In the genomic region with DNA sequence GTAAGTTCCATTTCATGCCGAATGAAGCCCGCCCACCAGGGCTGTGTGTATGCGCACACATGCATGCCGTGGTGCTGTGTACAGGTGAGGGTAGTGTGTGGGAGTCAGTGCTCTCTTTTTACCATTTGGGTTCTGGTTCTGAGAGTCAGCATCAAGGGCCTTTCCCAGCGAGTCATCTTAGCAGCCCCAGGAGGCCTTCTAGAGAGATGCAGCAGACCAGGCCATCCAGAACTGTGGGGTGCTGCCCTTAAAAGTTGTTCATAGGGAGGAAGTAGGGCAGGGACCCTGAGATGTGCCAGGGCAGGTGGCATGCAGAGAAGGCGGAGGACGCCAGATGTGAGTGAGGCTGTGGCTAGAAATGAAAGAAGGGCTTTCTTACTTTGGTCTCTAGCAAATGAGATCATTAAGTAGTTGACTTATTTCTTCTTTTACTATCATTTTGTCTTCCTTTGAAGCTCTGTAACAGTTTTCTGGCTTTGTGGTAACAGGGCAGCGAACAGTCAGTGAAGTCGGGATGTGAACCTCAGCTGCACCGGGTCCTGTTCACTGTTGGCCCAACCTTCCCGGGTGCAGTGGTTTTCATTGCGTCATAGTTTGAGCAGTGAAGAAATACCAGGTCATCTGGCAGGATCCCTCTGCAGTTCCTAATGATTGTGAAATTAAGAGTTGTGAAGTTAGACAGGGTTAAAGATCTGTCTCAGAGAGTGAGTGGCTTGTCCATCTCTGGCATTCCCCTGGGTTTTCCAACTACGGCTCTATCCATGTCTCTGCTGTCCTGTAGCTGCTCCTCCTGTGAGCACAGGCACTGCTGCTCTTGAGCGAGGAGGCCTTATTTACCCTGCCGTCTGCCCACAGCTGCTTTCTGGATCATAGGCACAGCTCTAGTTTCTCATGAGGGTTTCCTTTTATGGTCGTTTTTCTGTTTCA, we compare ENCODE assay signal across 9 mouse cellular contexts. TPM values are rescaled to one million over a fixed set of nuclear protein-coding genes. Genes with fewer than 3 reads are reported as not detected.
DNase-seq lines count a peak whose midpoint lies in the region; ATAC-seq and TF ChIP-seq lines count a peak whose summit lies in the region.
"Had no signal": no experiment of that assay in that cellular context is flagged by ENCODE, and none has a peak within 500 bp of the region (broad histone marks: within the 10 kb centered on the region; RNA-seq: fewer than 3 reads in every experiment).

No protein-coding gene starts in this region.

- no peak overlapping the region for H3K4me2 ChIP-seq in midbrain, embryonic 14.5 days (ENCODE audit: low read length)
- H3K4me2 ChIP-seq: limb, embryonic 12.5 days had no signal

- H3K9ac ChIP-seq in midbrain, embryonic 14.5 days (replicated peaks; ENCODE audit: low read length): no peak overlapping the region
- H3K9ac ChIP-seq: limb, embryonic 12.5 days had no signal

- no peaks in the 10 kb centered on the region for H3K9me3 ChIP-seq in midbrain, embryonic 14.5 days (ENCODE audit: control insufficient read depth, low read length)
- H3K9me3 ChIP-seq: limb, embryonic 12.5 days had no signal

- no peak for TF ChIP-seq CTCF in left cerebral cortex, adult 2 months (IDR thresholded peaks at IDR 0.05)

- H3K36me3 ChIP-seq in midbrain, embryonic 14.5 days (ENCODE audit: control insufficient read depth, insufficient read depth, low read length): peaks cover 19% of the 10 kb centered on the region

- no peaks in the 10 kb centered on the region for H3K27me3 ChIP-seq in midbrain, embryonic 14.5 days (ENCODE audit: control insufficient read depth, insufficient read depth, low read length)
- H3K27me3 ChIP-seq: limb, embryonic 12.5 days had no signal

- intact Hi-C loops in left cerebral cortex, adult 2 months (cut with DNase I): no loop called here
- intact Hi-C loops in left cerebral cortex, postnatal 36 days (cut with DNase I): no loop called here
- intact Hi-C loops in heart, postnatal 36 days (cut with DNase I): no loop called here

- 92% methylated on average over 16 of the region's 16 CpGs for WGBS in midbrain, embryonic 14.5 days

- peak; percentile 80 for ATAC-seq in megakaryocyte, adult 5-6 weeks (ENCODE audit: poor library complexity, severe bottlenecking)
- no peak for ATAC-seq in midbrain, embryonic 14.5 days (ENCODE audit: low FRiP score, low TSS enrichment)

- H3K4me3 ChIP-seq in left cerebral cortex, adult 2 months: no peak overlapping the region
- H3K4me3 ChIP-seq in midbrain, embryonic 14.5 days (replicated peaks; ENCODE audit: low read depth, low read length): no peak overlapping the region
- H3K4me3 ChIP-seq: limb, embryonic 12.5 days had no signal

- no peak for DNase-seq in left cerebral cortex, adult 2 months (ENCODE audit: extremely low spot score in 1 of 2, low spot score in 2 of 2)
- DNase-seq in left cerebral cortex, postnatal 36 days (ENCODE audit: low spot score in 2 of 2): no peak
- DNase-seq in heart, postnatal 36 days: peak; percentile 13 to 28
- DNase-seq in thymus, postnatal 4 days: peak; percentile 73
- DNase-seq in midbrain, embryonic 14.5 days: no peak
- DNase-seq in retina, postnatal 1 day: no peak
- no peak for DNase-seq in layer of hippocampus, adult 18-20 months (ENCODE audit: low spot score in 2 of 2)

- peak overlapping the region; percentile 38 for H3K27ac ChIP-seq in left cerebral cortex, adult 2 months
- H3K27ac ChIP-seq in midbrain, embryonic 14.5 days (replicated peaks; ENCODE audit: low read depth, low read length): no peak overlapping the region
- H3K27ac ChIP-seq: limb, embryonic 12.5 days had no signal

- no peaks in the 10 kb centered on the region for H3K4me1 ChIP-seq in midbrain, embryonic 14.5 days (ENCODE audit: control insufficient read depth, insufficient read depth, low read length)

RNA-seq across cellular contexts. Expression of a gene that starts 7.6 kb away (rescaled TPM):
- total RNA-seq in left cerebral cortex, adult 2 months (2021): 10 to 100 TPM; 17.1 to 18.1 TPM
- 10 to 100 TPM; 17.5 to 17.6 TPM for total RNA-seq in left cerebral cortex, postnatal 36 days (2021)
- 10 to 100 TPM; 10.6 to 12.4 TPM for total RNA-seq in heart, postnatal 36 days (2021)
- 133 and 149 TPM in 2 replicates for total RNA-seq in megakaryocyte, adult 5-6 weeks (2015)
- total RNA-seq in megakaryocyte, adult 5-6 weeks (2017): 118 and 136 TPM in 2 replicates
- polyA plus RNA-seq in midbrain, embryonic 14.5 days (2014; fragmentation: Nextera tagmentation; extraction: Ambion mirVana): 7.3 and 8.3 TPM in 2 replicates
- 10 to 100 TPM; 14.6 to 15.6 TPM for total RNA-seq in layer of hippocampus, adult 18-20 months (2021)

RNA-seq across cellular contexts. Expression of a gene that starts 53.1 kb away (rescaled TPM):
- 100 to 1,000 TPM; 200 to 203 TPM for total RNA-seq in left cerebral cortex, adult 2 months (2021)
- 100 to 1,000 TPM; 208 to 214 TPM for total RNA-seq in left cerebral cortex, postnatal 36 days (2021)
- total RNA-seq in heart, postnatal 36 days (2021): 10 to 100 TPM; 92.3 to 95.7 TPM
- total RNA-seq in megakaryocyte, adult 5-6 weeks (2015): 188 and 201 TPM in 2 replicates
- total RNA-seq in megakaryocyte, adult 5-6 weeks (2017): 67.0 and 67.8 TPM in 2 replicates
- 98.8 and 113 TPM in 2 replicates for polyA plus RNA-seq in midbrain, embryonic 14.5 days (2014; fragmentation: Nextera tagmentation; extraction: Ambion mirVana)
- 100 to 1,000 TPM; 214 to 233 TPM for total RNA-seq in layer of hippocampus, adult 18-20 months (2021)

Comparison
In these comparisons a context has a peak if more than half of its experiments do, and no peak if none do; other contexts are left out.
1. DNase-seq: peak in heart, postnatal 36 days (2 of 2) and thymus, postnatal 4 days (single experiment); none in left cerebral cortex, adult 2 months (0 of 2), left cerebral cortex, postnatal 36 days (0 of 2), midbrain, embryonic 14.5 days (single experiment), retina, postnatal 1 day (single experiment) and layer of hippocampus, adult 18-20 months (0 of 2).
2. RNA of a gene that starts 7.6 kb away (total RNA-seq): 118 to 149 TPM in megakaryocyte, adult 5-6 weeks; 17.1 to 18.1 TPM in left cerebral cortex, adult 2 months, 17.5 to 17.6 TPM in left cerebral cortex, postnatal 36 days, 14.6 to 15.6 TPM in layer of hippocampus, adult 18-20 months and 10.6 to 12.4 TPM in heart, postnatal 36 days; every median in the first group is over 4 times any median in the second.